Mouse (Mus musculus) stomach, postnatal 0 days (tissue): ENCODE results near the gene Rdh7.

ENCODE experiments used
- CTCF ChIP-seq: IDR thresholded peaks from 2 replicates; pipeline ENCODE4 v1.5.1; 2016; ENCODE audit warnings: antibody characterized with exemption, low read depth, mild to moderate bottlenecking, moderate library complexity
- EP300 ChIP-seq: optimal IDR thresholded peaks from 2 replicates; pipeline ENCODE3; 2016; ENCODE audit warnings: antibody characterized with exemption

DNA sequence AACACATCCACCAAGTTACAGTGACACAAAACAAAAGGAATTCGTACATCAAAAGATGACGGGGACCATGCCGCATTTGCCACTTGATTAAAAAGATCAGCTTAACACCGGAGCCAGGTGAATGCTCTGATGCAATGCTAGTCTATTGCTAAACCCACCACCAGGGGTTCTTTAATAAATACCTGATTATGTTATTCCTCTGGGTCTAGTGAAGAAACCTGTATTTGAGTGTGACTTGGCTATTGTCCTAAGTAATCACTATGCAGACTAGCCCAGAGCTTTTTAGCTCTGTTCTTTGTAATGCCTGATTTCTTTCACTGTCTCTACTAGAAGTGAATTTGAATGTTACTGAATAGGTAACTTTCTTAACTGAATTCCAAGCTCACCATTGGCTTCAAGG is 7.6 kb downstream of the Rdh7 start:
- TF ChIP-seq EP300 (no peak), CTCF (0 out of 2 replicates have a peak, but pooled peaks have one; percentile 5)
